Mouse (Mus musculus) C2C12 (cell line): ENCODE data around the gene Fam227b. TPM values are rescaled to one million over a fixed set of nuclear protein-coding genes. Genes with fewer than 3 reads are reported as not detected.

Experiments
- H3K27me3 ChIP-seq: one replicate; pipeline ENCODE4 v1.6.1; 2011; ENCODE audit not compliant: control insufficient read depth, insufficient read depth, insufficient read length
- H3K36me3 ChIP-seq: one replicate; pipeline ENCODE4 v1.6.1; 2011; ENCODE audit not compliant: control insufficient read depth, insufficient read depth
- H3K4me3 ChIP-seq: one replicate; pipeline ENCODE4 v1.5.1; 2011; ENCODE audit warnings: mild to moderate bottlenecking, control low read depth; ENCODE audit not compliant: poor library complexity, insufficient read depth, severe bottlenecking
- H3K79me2 ChIP-seq: one replicate; pipeline ENCODE4 v1.6.1; 2011; ENCODE audit not compliant: control insufficient read depth, insufficient read depth
- H3K79me3 ChIP-seq: one replicate; pipeline ENCODE4 v1.6.1; 2011; ENCODE audit warnings: low read depth, control low read depth
- H3ac ChIP-seq: one replicate; pipeline ENCODE3; 2011; ENCODE audit warnings: low read depth; ENCODE audit not compliant: control insufficient read depth, insufficient read length
- CEBPB ChIP-seq: IDR thresholded peaks from one replicate; pipeline ENCODE4 v1.6.1; 2011; ENCODE audit warnings: low read depth, mild to moderate bottlenecking, control low read depth, moderate library complexity
- CTCF ChIP-seq: IDR thresholded peaks from one replicate; pipeline ENCODE4 v1.5.1; 2011; ENCODE audit not compliant: control insufficient read depth, insufficient read depth, insufficient read length
- FOSL1 ChIP-seq: IDR thresholded peaks from one replicate; pipeline ENCODE4 v1.8.0; 2011; ENCODE audit warnings: mild to moderate bottlenecking, low read length; ENCODE audit not compliant: poor library complexity, insufficient read depth, severe bottlenecking
- MAX ChIP-seq: IDR thresholded peaks from one replicate; pipeline ENCODE4 v1.6.1; 2011; ENCODE audit warnings: mild to moderate bottlenecking, control low read depth
- MYOD1 ChIP-seq: IDR thresholded peaks from one replicate; pipeline ENCODE4 v1.6.1; 2011; ENCODE audit warnings: low read depth; ENCODE audit not compliant: control insufficient read depth, insufficient read length
- MYOG ChIP-seq: IDR thresholded peaks from one replicate; pipeline ENCODE4 v1.6.1; 2011; ENCODE audit not compliant: control insufficient read depth, insufficient read length; ENCODE audit errors: extremely low read depth
- USF1 ChIP-seq: IDR thresholded peaks from one replicate; pipeline ENCODE4 v1.6.1; 2011; ENCODE audit warnings: low read depth, mild to moderate bottlenecking, control low read depth, moderate library complexity
- polyA plus RNA-seq: library from polyadenylated mRNA; unstranded; fragments of >200 nt; fragmentation: generic; extraction: Trizol; gene quantifications from one replicate; pipeline ENCODE4 v1.2.1, GENCODE M21; 2012; ENCODE audit warnings: missing spikeins

Gene Fam227b
- polyA plus RNA-seq, 1 experiment = not detected

DNA sequence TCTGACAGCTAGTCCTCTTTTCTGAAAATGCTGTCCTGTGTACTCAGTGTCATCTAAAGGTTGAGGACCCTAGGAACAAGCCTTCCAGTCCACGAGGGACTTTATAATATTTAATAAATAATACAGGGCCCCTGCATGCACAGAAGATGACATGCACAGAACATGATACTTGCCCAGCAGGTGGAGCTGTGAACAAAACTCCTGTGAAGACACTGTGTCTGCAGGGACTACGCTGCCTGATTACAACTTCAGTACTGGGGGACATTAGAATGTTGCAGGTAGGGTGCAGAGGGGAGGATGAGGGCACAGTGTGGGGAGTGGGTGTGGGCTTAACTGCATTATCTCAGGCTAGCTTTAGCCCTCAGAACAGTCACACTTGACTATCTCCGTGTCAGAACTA, 145.7 kb downstream of the Fam227b start:
- TF ChIP-seq CEBPB = no peak
- TF ChIP-seq CTCF = peak; percentile 47
- Histone ChIP-seq H3K36me3 (no peaks in the 10 kb centered on the region), H3K4me3 (no peak overlapping the region), H3ac (no peak overlapping the region), H3K79me3 (no peaks in the 10 kb centered on the region), H3K79me2 (no peaks in the 10 kb centered on the region), H3K27me3 (no peaks in the 10 kb centered on the region)

DNA sequence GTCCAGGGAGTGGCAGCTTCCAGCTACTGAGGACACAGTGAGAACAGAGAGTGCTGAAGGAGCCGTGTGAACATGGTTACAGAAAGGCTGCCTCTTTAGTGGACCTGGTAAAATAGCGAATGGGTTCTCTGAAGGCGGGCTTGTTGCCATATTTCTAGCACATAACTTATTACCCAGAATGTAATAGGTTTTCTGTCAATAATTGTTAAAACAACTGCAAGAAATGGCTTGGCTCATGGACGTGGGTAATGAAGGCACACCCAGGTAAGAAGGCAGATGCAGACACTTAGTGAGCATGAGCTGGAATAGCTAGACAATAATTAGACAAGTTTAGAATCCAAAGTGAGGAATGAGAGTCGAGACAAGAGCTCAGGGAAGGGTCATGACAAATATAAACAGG, 149.5 kb downstream of the Fam227b start:
- H3K4me3 ChIP-seq = no peak overlapping the region
- no peaks in the 10 kb centered on the region for H3K79me3 ChIP-seq
- no peaks in the 10 kb centered on the region for H3K79me2 ChIP-seq
- no peak overlapping the region for H3ac ChIP-seq
- no peaks in the 10 kb centered on the region for H3K36me3 ChIP-seq
- TF ChIP-seq MYOD1 (no peak), USF1 (no peak), FOSL1 (no peak), CEBPB (no peak), MYOG (no peak), CTCF (no peak), MAX (no peak)
- H3K27me3 ChIP-seq = no peaks in the 10 kb centered on the region

DNA sequence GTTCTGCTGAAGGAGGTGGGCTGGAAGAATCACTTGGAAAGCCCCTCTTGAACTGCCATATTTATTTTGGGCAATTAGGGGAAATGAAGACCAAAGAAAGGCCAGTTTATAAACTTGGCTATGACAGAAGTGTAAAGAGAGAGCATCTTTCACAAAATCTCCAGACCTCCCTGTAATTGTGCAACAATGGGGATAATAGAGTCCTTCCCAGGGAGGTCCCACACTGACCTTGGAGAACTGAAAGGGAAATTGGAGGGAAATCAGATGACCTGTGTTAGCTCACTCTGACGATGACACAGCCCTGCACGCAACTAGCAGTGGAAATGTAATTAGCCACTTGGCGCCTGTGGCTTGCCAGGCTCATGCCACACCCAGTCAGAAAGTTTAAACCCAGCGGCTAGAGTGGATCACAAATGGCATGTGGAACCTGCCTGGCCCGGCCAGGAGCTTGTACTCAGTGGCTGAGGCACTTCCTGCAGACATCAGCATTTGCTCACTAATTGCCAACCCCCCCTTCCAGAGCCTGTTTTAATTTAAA, 175.9 kb downstream of the Fam227b start:
- no peaks in the 10 kb centered on the region for H3K27me3 ChIP-seq
- no peak overlapping the region for H3K4me3 ChIP-seq
- no peaks in the 10 kb centered on the region for H3K79me2 ChIP-seq
- H3ac ChIP-seq = no peak overlapping the region
- TF ChIP-seq CEBPB (peak; percentile 93), MAX (no peak)
- peaks cover 28% of the 10 kb centered on the region for H3K36me3 ChIP-seq
- no peaks in the 10 kb centered on the region for H3K79me3 ChIP-seq

DNA sequence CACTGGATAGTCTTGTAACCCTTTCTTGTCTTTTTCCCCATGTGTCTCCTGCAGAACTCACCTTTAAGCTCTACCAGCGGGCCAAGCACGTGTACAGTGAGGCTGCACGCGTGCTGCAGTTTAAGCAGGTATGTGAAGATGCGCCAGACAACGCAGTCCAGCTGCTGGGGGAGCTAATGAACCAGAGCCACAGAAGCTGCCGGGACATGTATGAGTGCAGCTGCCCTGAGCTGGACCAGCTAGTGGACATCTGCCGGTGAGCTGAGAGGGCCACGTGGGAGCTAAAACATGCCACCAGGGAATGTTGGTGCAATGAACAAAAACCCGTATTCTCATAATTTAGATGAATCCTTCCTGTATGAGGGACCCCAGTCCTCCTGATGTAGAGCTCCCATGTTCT, 176.6 kb downstream of the Fam227b start:
- Histone ChIP-seq H3ac (no peak overlapping the region), H3K79me3 (no peaks in the 10 kb centered on the region), H3K79me2 (no peaks in the 10 kb centered on the region), H3K4me3 (no peak overlapping the region), H3K36me3 (peaks cover 28% of the 10 kb centered on the region), H3K27me3 (no peaks in the 10 kb centered on the region)
- TF ChIP-seq MYOG (no peak), CEBPB (no peak), USF1 (no peak), CTCF (no peak), MYOD1 (no peak), MAX (no peak), FOSL1 (no peak)

DNA sequence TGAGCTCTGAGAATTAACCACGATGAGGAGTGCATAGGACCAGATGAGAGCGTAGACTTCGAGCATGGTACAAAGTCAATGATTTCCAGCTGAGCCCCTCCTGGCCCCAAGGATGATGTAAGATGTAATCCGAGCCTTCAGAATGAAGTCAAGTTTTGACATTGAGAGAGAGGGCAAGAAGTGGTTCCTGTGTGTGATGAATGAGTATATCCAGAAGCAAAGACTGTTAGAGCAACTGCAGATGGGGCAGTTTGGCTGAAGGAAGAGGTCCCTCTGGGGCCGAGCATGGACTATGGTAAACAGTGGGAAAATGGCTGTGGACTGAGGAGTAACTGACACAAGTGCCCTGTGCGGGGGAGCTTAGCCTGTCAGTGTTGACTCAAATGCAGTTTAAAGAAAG, 178.6 kb downstream of the Fam227b start:
- TF ChIP-seq CEBPB = no peak
- no peak overlapping the region for H3K4me3 ChIP-seq
- H3K79me2 ChIP-seq = no peaks in the 10 kb centered on the region
- H3K36me3 ChIP-seq = peaks cover 24% of the 10 kb centered on the region
- H3K27me3 ChIP-seq = no peaks in the 10 kb centered on the region
- no peak overlapping the region for H3ac ChIP-seq
- no peaks in the 10 kb centered on the region for H3K79me3 ChIP-seq

DNA sequence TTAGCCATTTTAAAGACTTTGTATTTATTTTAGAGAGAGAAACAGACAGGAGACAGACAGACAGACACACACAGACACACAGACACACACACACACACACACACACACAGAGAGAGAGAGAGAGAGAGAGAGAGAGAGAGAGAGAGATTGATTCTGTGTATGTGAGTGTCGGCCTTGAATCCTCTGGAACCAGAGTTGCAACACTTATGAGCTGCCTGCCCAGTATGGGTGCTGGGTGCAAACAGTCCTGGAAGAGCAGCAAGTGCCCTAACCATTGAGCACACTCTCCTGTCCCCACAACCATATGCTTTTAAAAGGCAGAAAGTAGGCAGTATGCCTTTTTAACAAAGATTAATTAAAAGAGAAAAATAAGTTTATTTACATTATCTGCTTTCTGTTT, 183.0 kb downstream of the Fam227b start:
- Histone ChIP-seq H3K36me3 (peaks cover 6% of the 10 kb centered on the region), H3K4me3 (no peak overlapping the region), H3ac (no peak overlapping the region), H3K79me3 (no peaks in the 10 kb centered on the region), H3K79me2 (no peaks in the 10 kb centered on the region), H3K27me3 (no peaks in the 10 kb centered on the region)
- no peak for TF ChIP-seq MAX
- TF ChIP-seq CTCF = no peak
- TF ChIP-seq USF1 = no peak
- no peak for TF ChIP-seq CEBPB
- no peak for TF ChIP-seq FOSL1
- no peak for TF ChIP-seq MYOD1
- no peak for TF ChIP-seq MYOG

DNA sequence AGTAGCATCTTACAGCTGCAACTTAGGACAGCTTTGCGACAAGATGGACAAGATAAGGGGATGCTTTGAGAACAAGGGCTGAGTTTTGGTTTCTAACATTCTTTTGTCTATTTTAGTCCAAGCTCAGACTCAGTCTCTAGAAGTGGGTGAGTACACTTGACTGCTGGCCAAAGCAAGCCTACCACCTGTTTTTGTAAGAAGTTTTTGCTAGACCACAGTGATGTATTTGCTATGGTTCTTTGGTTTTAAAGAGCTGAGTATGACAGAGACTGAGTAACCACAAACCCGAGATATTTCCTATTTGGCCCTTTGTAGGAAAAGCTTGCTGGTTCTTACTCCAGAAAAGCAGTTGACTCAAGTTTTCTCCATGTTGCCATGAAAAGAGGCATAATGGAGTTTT, 203.6 kb downstream of the Fam227b start:
- H3ac ChIP-seq = no peak overlapping the region
- no peaks in the 10 kb centered on the region for H3K79me3 ChIP-seq
- peaks cover 45% of the 10 kb centered on the region for H3K36me3 ChIP-seq
- H3K4me3 ChIP-seq = no peak overlapping the region
- H3K79me2 ChIP-seq = no peaks in the 10 kb centered on the region
- TF ChIP-seq FOSL1 (no peak), CEBPB (no peak), USF1 (no peak), CTCF (no peak), MYOD1 (no peak), MAX (no peak), MYOG (no peak)
- no peaks in the 10 kb centered on the region for H3K27me3 ChIP-seq
